Mouse (Mus musculus): ENCODE data around the gene Olfr153.
"Not testable (repeated sequence)": the region's sequence is repeated elsewhere in the genome, so short reads cannot be mapped to it uniquely, and the experiment has no call there.

Gene Olfr153

DNA sequence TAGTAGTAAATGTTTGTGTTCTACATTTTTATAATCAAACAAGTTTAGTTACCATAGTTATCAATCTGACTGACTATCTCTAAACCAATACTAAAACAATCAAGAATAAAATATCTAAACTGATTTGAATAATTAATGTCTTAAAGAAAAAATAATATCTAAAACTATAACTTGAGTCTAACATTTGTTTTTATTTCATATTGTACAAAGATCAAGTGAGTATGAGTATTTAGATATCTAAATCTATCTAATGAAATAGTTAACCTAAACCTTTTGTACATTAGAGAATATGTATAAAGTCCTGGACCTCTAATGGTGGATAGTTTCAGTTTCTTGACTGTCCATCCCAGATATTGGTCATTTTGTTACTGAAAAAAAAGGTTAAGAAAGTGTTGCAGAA is at the start of gene Olfr153:
TSS of gene Olfr153 (plus strand) at position 301 of the 400 bp plus-strand sequence.
- no peak for DNase-seq

DNA sequence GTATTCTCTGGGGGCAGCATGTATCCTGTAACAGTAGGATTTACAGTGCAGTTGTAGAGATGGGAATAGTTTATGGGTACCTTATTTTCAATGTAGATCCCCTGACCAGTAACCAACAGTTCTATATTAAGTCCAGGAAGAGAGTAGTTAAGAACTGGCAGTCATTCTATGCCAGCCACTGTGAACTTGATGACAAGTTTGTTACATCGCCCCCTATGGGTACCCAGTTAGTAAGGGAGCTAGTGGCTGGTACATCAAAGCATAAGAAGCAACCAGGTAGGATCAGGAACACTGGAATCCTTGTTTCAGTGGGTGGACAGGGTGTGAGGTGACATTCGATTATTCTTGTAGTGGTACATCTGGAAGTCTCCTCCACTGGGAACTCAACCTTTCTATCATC is 49.3 kb upstream of the Olfr153 start:
- peak; percentile 59 for DNase-seq

GRCm38 (mm10) chr2:87496993-87497392 is 34.6 kb upstream of the Olfr153 start, which contains the start of gene Pramel7:
Gene Pramel7, minus strand, starts transcription at chr2:87497093.
- not testable (repeated sequence) for DNase-seq

- DNase-seq: peak; percentile 3
Observed at GRCm38 (mm10) chr2:87506265-87506664, 25.3 kb upstream of the Olfr153 start, which contains the start of gene Pramel6. Gene Pramel6, plus strand, starts transcription at chr2:87506565.

GRCm38 (mm10) chr2:87515046-87515445 is 16.6 kb upstream of the Olfr153 start:
- peak; percentile 49 for DNase-seq

DNA sequence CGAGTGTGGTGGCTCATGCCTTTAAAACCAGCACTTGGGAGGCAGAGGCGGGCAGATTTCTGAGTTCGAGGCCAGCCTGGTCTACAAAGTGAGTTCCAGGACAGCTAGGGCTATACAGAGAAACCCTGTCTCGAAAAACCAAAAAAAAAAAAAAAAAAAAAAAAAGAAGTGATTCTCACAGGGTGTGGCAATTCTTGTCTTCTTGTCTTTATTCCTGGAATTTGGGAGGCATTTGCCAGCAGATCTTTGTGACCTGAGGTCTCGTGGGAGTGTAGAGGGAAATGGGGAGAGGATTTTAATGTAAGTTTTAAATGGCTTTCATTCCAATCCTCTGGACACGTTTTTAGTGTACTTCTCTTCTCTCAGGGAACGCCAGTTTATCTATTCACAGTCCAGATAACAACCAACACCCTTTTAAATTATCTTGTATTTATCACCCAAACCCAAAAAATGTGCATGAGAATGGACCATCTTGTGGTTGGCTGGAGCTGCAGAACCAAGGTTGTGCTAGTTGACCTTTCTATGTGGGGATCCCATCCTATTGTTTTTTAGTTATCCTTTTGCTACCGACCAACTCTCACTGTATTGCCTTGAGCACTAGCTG is 16.0 kb upstream of the Olfr153 start:
- DNase-seq: peak; percentile 35

GRCm38 (mm10) chr2:87516581-87516980 is 15.0 kb upstream of the Olfr153 start:
- peak; percentile 16 for DNase-seq

DNA sequence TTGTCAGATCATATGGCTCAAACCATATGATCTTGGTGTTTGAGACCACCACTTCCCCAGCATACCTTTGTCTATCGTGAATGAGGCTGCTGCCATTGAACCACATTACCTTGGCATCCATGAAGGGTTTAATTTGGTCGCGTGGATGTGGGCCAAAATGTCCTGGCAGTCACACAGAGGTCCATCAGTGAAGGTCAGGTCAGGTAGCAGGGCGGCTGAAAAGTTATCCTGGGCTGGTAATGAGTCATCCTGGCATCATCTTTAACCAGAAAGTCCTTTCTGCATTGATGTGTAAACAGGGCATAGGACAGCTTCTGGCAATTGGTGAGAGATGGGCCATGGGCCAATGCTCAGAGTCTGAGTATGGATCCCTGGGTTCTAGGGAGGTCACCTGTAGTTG is 10.9 kb upstream of the Olfr153 start:
- DNase-seq: peak; percentile 93

DNA sequence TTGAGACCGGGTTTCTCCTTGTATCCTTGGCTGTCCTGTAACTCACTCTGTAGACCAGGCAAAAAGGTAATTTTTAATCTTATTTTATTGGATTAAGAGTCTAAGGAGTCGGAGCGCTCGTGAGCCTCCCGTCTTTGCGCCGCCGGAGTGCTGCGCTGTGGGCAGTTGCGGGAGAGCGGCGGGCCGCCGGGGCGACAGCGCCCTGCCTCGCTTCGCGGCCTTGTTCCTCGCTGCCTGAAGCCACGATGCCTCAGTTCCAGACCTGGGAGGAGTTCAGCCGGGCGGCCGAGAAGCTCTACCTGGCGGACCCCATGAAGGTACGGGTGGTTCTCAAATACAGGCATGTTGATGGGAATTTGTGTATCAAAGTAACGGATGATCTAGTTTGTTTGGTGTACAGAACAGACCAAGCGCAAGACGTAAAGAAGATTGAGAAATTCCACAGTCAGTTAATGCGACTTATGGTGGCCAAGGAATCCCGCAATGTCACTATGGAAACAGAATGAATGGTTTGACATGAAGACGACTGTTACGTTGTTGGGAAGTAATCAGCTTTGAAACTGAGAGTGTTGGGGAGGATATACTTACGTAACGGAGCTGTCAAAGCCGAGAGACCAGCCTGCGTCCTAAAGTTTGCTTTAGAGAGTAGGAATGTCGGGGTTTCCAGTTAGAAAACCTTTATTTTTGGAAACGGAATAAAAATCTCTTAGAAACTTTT is 5.5 kb upstream of the Olfr153 start:
- not testable (repeated sequence) for DNase-seq

DNA sequence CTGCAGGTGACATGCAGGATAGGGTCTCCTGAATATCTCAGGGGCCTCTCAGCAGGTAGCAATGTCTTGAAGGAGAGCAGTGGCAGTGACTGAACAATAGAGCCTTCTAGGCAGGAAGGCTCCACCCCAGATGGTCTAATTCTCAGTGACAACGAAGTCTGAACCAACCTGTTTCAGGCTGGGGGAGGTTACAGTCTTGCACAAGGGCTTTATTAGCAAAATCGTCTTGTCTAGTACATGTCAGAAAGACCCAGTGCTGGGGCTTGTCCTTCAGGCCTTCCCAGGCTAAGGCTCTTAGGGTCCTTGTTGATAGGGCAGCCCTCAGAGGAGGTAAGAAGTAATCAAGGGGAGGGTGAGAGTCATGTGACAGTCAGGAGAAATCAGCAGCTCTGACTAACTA is 3.2 kb downstream of the Olfr153 start:
- DNase-seq: no peak

DNA sequence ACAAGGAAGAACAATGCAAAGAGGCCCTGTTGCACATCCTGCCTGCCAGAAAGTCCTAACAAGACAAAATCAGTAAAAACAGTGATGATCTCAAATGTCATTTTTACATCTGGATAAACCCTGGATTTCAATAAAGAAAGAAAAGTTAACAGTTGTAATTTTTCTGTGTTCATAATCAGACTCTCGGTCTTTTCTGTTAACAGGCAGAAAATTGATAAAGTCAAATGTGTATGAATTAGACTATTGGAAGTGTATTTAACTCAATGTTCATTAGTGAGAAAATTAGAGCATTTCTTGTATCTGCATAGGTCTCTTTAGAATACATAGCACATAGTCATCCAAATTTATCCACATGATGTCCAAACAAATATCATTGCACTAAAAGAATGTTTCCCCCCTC is 13.8 kb downstream of the Olfr153 start, which contains the start of gene Olfr1128:
TSS of gene Olfr1128 (minus strand) at position 101 of the 400 bp plus-strand sequence.
- no peak for DNase-seq

DNA sequence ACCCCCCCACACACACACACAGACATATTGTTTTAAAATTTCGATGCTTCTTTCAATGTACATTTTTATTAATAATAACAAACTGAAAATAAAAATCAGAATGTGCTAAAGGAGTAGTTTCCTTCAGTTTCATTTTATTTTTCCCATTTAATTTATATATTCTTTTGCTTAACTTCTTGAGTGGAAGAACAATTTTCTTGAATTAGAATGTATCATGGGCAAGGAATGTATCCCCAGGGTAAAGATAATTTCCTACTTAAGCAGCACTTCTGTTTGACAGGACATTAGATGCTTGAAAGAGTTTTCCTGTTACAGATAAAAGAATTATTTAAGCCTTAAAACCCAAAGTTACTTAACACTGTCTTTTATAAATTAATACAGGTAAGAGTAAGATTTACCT is 42.0 kb downstream of the Olfr153 start, which contains the start of gene Olfr1129:
TSS of gene Olfr1129 (plus strand) at position 301 of the 400 bp plus-strand sequence.
- not testable (repeated sequence) for DNase-seq
